Comparison of ENCODE assay signal across 20 mouse cellular contexts in the genomic region with DNA sequence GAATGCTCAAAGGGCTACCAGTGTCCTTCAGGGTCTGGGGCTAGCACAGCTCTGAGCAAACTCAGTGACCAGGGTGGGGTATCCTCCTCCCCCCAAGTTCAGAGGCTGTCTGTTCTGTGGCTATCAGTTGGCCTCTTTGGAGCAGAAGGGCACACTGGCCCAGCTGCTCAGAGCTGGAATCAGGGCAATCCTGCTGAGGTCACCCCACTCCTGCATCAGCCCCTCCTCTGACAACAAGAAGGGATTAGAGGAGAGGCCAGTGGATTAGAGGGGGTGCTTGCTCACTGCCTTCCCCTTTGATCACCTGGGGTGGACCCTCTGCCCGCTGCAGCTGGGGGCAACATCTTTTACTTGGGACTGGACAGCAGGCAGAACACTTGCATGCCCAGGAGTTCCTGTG. TPM values are rescaled to one million over a fixed set of nuclear protein-coding genes. Genes with fewer than 3 reads are reported as not detected.
DNase-seq lines count a peak whose midpoint lies in the region; ATAC-seq and TF ChIP-seq lines count a peak whose summit lies in the region.
"Had no signal": no experiment of that assay in that cellular context is flagged by ENCODE, and none has a peak within 500 bp of the region (broad histone marks: within the 10 kb centered on the region; RNA-seq: fewer than 3 reads in every experiment).

TSS of gene Cacna2d4 (plus strand) at position 286 of the 400 bp plus-strand sequence.

- WGBS in embryonic facial prominence, embryonic 13.5 days = 47% methylated on average over 1 of the region's 1 CpGs
- 64% methylated on average over 1 of the region's 1 CpGs for WGBS in embryonic facial prominence, embryonic 10.5 days
- WGBS in midbrain, embryonic 11.5 days = 31% methylated on average over 1 of the region's 1 CpGs
- WGBS in limb, embryonic 10.5 days = 54% methylated on average over 1 of the region's 1 CpGs

- peak; percentile 26; the same call in 1 of the 2 replicates for ATAC-seq in embryonic facial prominence, embryonic 13.5 days (ENCODE audit: insufficient number of reproducible peaks, insufficient read depth, low FRiP score, low TSS enrichment, low read depth)
- ATAC-seq in midbrain, embryonic 11.5 days (ENCODE audit: low FRiP score) = no peak
- ATAC-seq: inflammation-experienced regulatory T-cells, adult 6 months had no signal

- H3K4me2 ChIP-seq in embryonic facial prominence, embryonic 13.5 days = no peak within 1 kb of the TSS
- H3K4me2 ChIP-seq in midbrain, embryonic 11.5 days = no peak within 1 kb of the TSS

- DNase-seq in embryonic facial prominence, embryonic 10.5 days (ENCODE audit: low spot score) = no peak
- DNase-seq in layer of hippocampus, adult 2 months (ENCODE audit: low spot score in 2 of 2) = no peak
- DNase-seq in layer of hippocampus, postnatal 25 days (ENCODE audit: extremely low spot score in 1 of 2, low spot score in 1 of 2) = no peak
- DNase-seq in midbrain, embryonic 11.5 days (ENCODE audit: low spot score, missing footprints) = peak; percentile 23
- DNase-seq in retina, postnatal 1 day = peak; percentile 86
- DNase-seq in limb, embryonic 10.5 days (ENCODE audit: low spot score) = no peak
- no peak for DNase-seq in kidney, postnatal 36 days
- DNase-seq: adrenal gland, postnatal 14 days; cerebellum, adult 9-10 months; liver; lung, adult 2 months; right cerebral cortex, postnatal 4 days; thymus, adult 18-20 months had no signal

- no peaks in the 10 kb centered on the region for H3K27me3 ChIP-seq in embryonic facial prominence, embryonic 13.5 days
- no peaks in the 10 kb centered on the region for H3K27me3 ChIP-seq in embryonic facial prominence, embryonic 10.5 days (replicated peaks; ENCODE audit: low read depth, poor library complexity, severe bottlenecking)
- H3K27me3 ChIP-seq in midbrain, embryonic 11.5 days (ENCODE audit: control insufficient read depth, insufficient read depth, low read length) = no peaks in the 10 kb centered on the region
- no peaks in the 10 kb centered on the region for H3K27me3 ChIP-seq in limb, embryonic 10.5 days (ENCODE audit: low read depth, poor library complexity, severe bottlenecking)

- H3K4me3 ChIP-seq in embryonic facial prominence, embryonic 13.5 days = no peak within 1 kb of the TSS
- no peak within 1 kb of the TSS for H3K4me3 ChIP-seq in embryonic facial prominence, embryonic 10.5 days
- H3K4me3 ChIP-seq in layer of hippocampus, adult 2 months = no peak within 1 kb of the TSS
- H3K4me3 ChIP-seq in midbrain, embryonic 11.5 days (ENCODE audit: low read depth, low read length) = no peak within 1 kb of the TSS
- no peak within 1 kb of the TSS for H3K4me3 ChIP-seq in limb, embryonic 10.5 days
- H3K4me3 ChIP-seq: erythroblast, embryonic 14.5 days; myocyte had no signal

- no peaks in the 10 kb centered on the region for H3K36me3 ChIP-seq in embryonic facial prominence, embryonic 13.5 days
- H3K36me3 ChIP-seq in embryonic facial prominence, embryonic 10.5 days (replicated peaks) = no peaks in the 10 kb centered on the region
- H3K36me3 ChIP-seq in midbrain, embryonic 11.5 days (ENCODE audit: control insufficient read depth, insufficient read depth, low read length) = no peaks in the 10 kb centered on the region
- H3K36me3 ChIP-seq in limb, embryonic 10.5 days = no peaks in the 10 kb centered on the region

- no peaks in the 10 kb centered on the region for H3K9me3 ChIP-seq in embryonic facial prominence, embryonic 13.5 days
- H3K9me3 ChIP-seq in embryonic facial prominence, embryonic 10.5 days = no peaks in the 10 kb centered on the region
- H3K9me3 ChIP-seq in midbrain, embryonic 11.5 days (ENCODE audit: control insufficient read depth, low read length) = no peaks in the 10 kb centered on the region
- H3K9me3 ChIP-seq in limb, embryonic 10.5 days (replicated peaks) = no peaks in the 10 kb centered on the region

- no peak within 1 kb of the TSS for H3K27ac ChIP-seq in embryonic facial prominence, embryonic 13.5 days
- no peak within 1 kb of the TSS for H3K27ac ChIP-seq in embryonic facial prominence, embryonic 10.5 days (replicated peaks)
- peak within 1 kb of the TSS; percentile 14; the same call in 1 of the 2 replicates for H3K27ac ChIP-seq in layer of hippocampus, adult 2 months
- no peak within 1 kb of the TSS for H3K27ac ChIP-seq in midbrain, embryonic 11.5 days (ENCODE audit: low read depth, low read length)
- H3K27ac ChIP-seq in limb, embryonic 10.5 days = no peak within 1 kb of the TSS
- H3K27ac ChIP-seq: macrophage had no signal

- no peak within 1 kb of the TSS for H3K9ac ChIP-seq in embryonic facial prominence, embryonic 13.5 days
- H3K9ac ChIP-seq in midbrain, embryonic 11.5 days (ENCODE audit: low read length) = no peak within 1 kb of the TSS

- peaks cover 5% of the 10 kb centered on the region; the same call in 1 of the 2 replicates for H3K4me1 ChIP-seq in embryonic facial prominence, embryonic 13.5 days
- peaks cover 21% of the 10 kb centered on the region for H3K4me1 ChIP-seq in embryonic facial prominence, embryonic 10.5 days
- H3K4me1 ChIP-seq in midbrain, embryonic 11.5 days (ENCODE audit: control insufficient read depth, insufficient read depth, low read length) = no peaks in the 10 kb centered on the region
- peaks cover 13% of the 10 kb centered on the region for H3K4me1 ChIP-seq in limb, embryonic 10.5 days

- TF ChIP-seq CTCF in layer of hippocampus, adult 2 months (conservative IDR thresholded peaks at IDR 0.05) = no peak

RNA-seq across cellular contexts. Expression of gene Cacna2d4, which starts in this region (rescaled TPM):
- not detected in 2 replicates for polyA plus RNA-seq in embryonic facial prominence, embryonic 13.5 days (2015; fragmentation: Nextera tagmentation; extraction: Ambion mirVana)
- not detected in 2 replicates for polyA plus RNA-seq in embryonic facial prominence, embryonic 10.5 days (2016; fragmentation: Nextera tagmentation; extraction: Ambion mirVana)
- total RNA-seq in layer of hippocampus, adult 2 months (2021) = 1 to 10 TPM; 1.8 to 1.9 TPM
- 1 to 10 TPM; 1.8 to 2.5 TPM for total RNA-seq in layer of hippocampus, postnatal 25 days (2021)
- polyA plus RNA-seq in midbrain, embryonic 11.5 days (2014; fragmentation: Nextera tagmentation; extraction: Ambion mirVana) = 0.05 TPM in 1 of 2 replicates, not detected in the other
- polyA plus RNA-seq in limb, embryonic 10.5 days (2016; fragmentation: Nextera tagmentation; extraction: Ambion mirVana) = not detected in 2 replicates
- total RNA-seq: adrenal gland, postnatal 14 days had no signal
- polyA plus RNA-seq: erythroblast, embryonic 14.5 days; heart, postnatal 0 days; kidney, embryonic 16.5 days; macrophage; myocyte had no signal

Comparison
In these comparisons a context has a peak if more than half of its experiments do, and no peak if none do; other contexts are left out.
1. Peak in ATAC-seq in embryonic facial prominence, embryonic 13.5 days; RNA of the gene not detected or under 1 TPM.
2. Peak in DNase-seq in midbrain, embryonic 11.5 days; RNA of the gene not detected or under 1 TPM.